Mouse (Mus musculus): ENCODE measurements at regions not wholly inside any gene's neighbourhood (a gene's known extent, or its start where the extent isn't known, plus 50 kb on each side); places are given as distances from the start of the nearest gene placed in this dataset.

GRCm38 (mm10) chr8:36041222-36041864, 275.8 kb downstream of the Gm19410 start:
- H3K27me3 ChIP-seq (ENCODE audit: insufficient read depth, low read length) = no peaks in the 10 kb centered on the region
- no peak overlapping the region for H3K4me2 ChIP-seq (ENCODE audit: low read depth)
- H3K4me3 ChIP-seq (ENCODE audit: low read depth, low read length) = no peak overlapping the region
- no peaks in the 10 kb centered on the region for H3K36me3 ChIP-seq (ENCODE audit: insufficient read depth)
- TF ChIP-seq CTCF (IDR thresholded peaks at IDR 0.05; ENCODE audit: low read depth) = no peak
- WGBS = 76% methylated on average over 6 of the region's 6 CpGs
- no peak overlapping the region for H3K9ac ChIP-seq
- H3K4me1 ChIP-seq (ENCODE audit: insufficient read depth) = no peaks in the 10 kb centered on the region
- DNase-seq (no peak), ATAC-seq (no peak)
- no peak overlapping the region for H3K27ac ChIP-seq (ENCODE audit: low read depth, low read length)
- H3K9me3 ChIP-seq (ENCODE audit: low read length) = no peaks in the 10 kb centered on the region

DNA sequence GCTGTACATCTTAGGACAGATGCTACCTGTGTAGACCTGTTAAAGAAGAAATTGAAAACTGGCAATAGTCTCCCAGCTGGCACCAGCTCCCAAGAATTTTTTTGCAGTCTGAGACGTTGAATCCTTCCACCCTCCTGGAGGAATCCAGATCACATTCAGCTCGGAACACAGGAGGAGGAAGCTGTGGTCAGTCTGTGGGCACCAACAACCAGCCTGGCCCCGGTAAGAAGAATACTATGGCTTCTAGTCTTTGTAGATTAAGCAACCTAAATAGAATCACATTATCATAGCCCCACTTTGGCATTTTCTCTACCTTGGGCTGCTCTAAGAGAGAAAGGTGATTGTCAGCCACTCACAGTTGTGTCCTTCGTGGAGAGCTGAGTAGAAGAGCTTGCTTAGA, 277.0 kb downstream of the Gm19410 start:
- H3K27me3 ChIP-seq (ENCODE audit: insufficient read depth, low read length) = no peaks in the 10 kb centered on the region
- no peak overlapping the region for H3K27ac ChIP-seq (ENCODE audit: low read depth, low read length)
- no peak overlapping the region for H3K4me3 ChIP-seq (ENCODE audit: low read depth, low read length)
- no peak overlapping the region for H3K4me2 ChIP-seq (ENCODE audit: low read depth)
- no peaks in the 10 kb centered on the region for H3K9me3 ChIP-seq (ENCODE audit: low read length)
- H3K36me3 ChIP-seq (ENCODE audit: insufficient read depth) = no peaks in the 10 kb centered on the region
- DNase-seq (no peak), ATAC-seq (no peak)
- no peak for TF ChIP-seq CTCF (IDR thresholded peaks at IDR 0.05; ENCODE audit: low read depth)
- H3K4me1 ChIP-seq (ENCODE audit: insufficient read depth) = no peaks in the 10 kb centered on the region
- 80% methylated on average over 4 of the region's 4 CpGs for WGBS
- no peak overlapping the region for H3K9ac ChIP-seq

Small RNA genes in the stretch of these regions (microRNA-seq; reads per million reads assigned to microRNA genes)
- 0 reads per million in 2 experiments for gene Gm22030

Measured in forebrain, postnatal 0 days (tissue).